Comparison of ENCODE assay signal across 7 mouse cellular contexts in the genomic region with DNA sequence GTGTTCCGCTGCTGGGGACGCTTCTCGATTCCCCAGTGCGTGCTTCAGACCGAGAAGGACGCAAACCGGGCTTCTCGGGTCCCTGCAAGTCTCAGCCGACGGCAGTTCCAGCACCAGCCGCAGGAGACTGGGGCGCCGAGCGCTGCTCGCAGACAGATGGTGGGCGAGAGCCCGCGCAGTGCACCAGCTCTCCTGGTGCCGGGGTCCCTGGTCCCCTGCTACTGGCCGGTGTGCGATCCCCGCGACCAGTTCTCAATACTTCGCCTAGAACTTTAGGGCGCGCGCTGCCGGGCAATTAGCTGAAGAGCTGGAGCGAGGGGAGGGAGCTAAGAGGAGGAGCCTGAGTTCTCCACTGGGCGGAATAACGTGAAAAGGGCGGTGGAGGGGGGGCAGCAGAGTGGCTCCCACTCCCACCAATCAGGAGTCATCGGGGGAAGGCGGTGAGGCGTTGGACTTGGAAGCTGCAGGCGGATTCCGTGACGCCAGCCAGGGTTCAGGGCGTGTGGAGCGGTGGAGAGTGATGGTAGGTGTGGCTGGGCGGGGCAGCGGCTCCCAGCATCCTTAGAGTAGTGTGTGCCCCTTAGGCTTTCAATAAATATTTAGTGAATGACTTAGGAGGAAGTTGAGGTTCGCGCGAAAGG. TPM values are rescaled to one million over a fixed set of nuclear protein-coding genes. Genes with fewer than 3 reads are reported as not detected.
DNase-seq lines count a peak whose midpoint lies in the region; ATAC-seq and TF ChIP-seq lines count a peak whose summit lies in the region.

A gene (minus strand): TSS at position 373 of the 641 bp plus-strand sequence.

- no peaks in the 10 kb centered on the region for H3K27me3 ChIP-seq in embryonic facial prominence, embryonic 13.5 days
- H3K27me3 ChIP-seq in kidney, adult 2 months (replicated peaks; ENCODE audit: control insufficient read depth, insufficient read depth, low read length), result no peaks in the 10 kb centered on the region
- peaks cover 14% of the 10 kb centered on the region for H3K27me3 ChIP-seq in limb, embryonic 12.5 days
- H3K27me3 ChIP-seq in midbrain, embryonic 15.5 days (replicated peaks), result 0 out of 2 replicates have a peak, but pooled peaks cover 5% of the 10 kb centered on the region
- peaks cover 7% of the 10 kb centered on the region for H3K27me3 ChIP-seq in spleen, adult 2 months (ENCODE audit: control insufficient read depth, insufficient read depth, low read length)

- TF ChIP-seq POLR2A in kidney, adult 2 months (IDR thresholded peaks at IDR 0.05; ENCODE audit: low read depth, low read length), result peak; percentile 48
- TF ChIP-seq POLR2A in spleen, adult 2 months (IDR thresholded peaks at IDR 0.05; ENCODE audit: low read depth, low read length), result no peak

- H3K4me3 ChIP-seq in embryonic facial prominence, embryonic 13.5 days, result peak within 1 kb of the TSS; percentile 67
- H3K4me3 ChIP-seq in kidney, adult 2 months (ENCODE audit: insufficient read depth, low read depth, low read length), result peak within 1 kb of the TSS; percentile 73
- H3K4me3 ChIP-seq in limb, embryonic 12.5 days (replicated peaks), result peak within 1 kb of the TSS; percentile 73
- H3K4me3 ChIP-seq in midbrain, embryonic 15.5 days, result peak within 1 kb of the TSS; percentile 63
- peak within 1 kb of the TSS; percentile 59 for H3K4me3 ChIP-seq in spleen, adult 2 months (ENCODE audit: extremely low read depth, insufficient read depth, insufficient read length)

- H3K4me1 ChIP-seq in embryonic facial prominence, embryonic 13.5 days, result peaks cover 30% of the 10 kb centered on the region
- peaks cover 37% of the 10 kb centered on the region; the same call in 1 of the 2 replicates for H3K4me1 ChIP-seq in kidney, adult 2 months (ENCODE audit: control insufficient read depth, insufficient read depth, low read length)
- peaks cover 40% of the 10 kb centered on the region for H3K4me1 ChIP-seq in limb, embryonic 12.5 days (replicated peaks)
- peaks cover 18% of the 10 kb centered on the region for H3K4me1 ChIP-seq in midbrain, embryonic 15.5 days
- H3K4me1 ChIP-seq in spleen, adult 2 months (ENCODE audit: control insufficient read depth, insufficient read depth, insufficient read length), result peaks cover 10% of the 10 kb centered on the region; the same call in 1 of the 2 replicates

- WGBS in embryonic facial prominence, embryonic 13.5 days, result under 1% methylated on average over 45 of the region's 45 CpGs
- under 1% methylated on average over 45 of the region's 45 CpGs for WGBS in kidney, adult 2 months
- WGBS in limb, embryonic 12.5 days, result under 1% methylated on average over 45 of the region's 45 CpGs
- WGBS in midbrain, embryonic 15.5 days, result under 1% methylated on average over 45 of the region's 45 CpGs
- under 1% methylated on average over 45 of the region's 45 CpGs for WGBS in spleen, adult 2 months

- peak within 1 kb of the TSS; percentile 87 for H3K27ac ChIP-seq in embryonic facial prominence, embryonic 13.5 days
- peak within 1 kb of the TSS; percentile 84 for H3K27ac ChIP-seq in kidney, adult 2 months (ENCODE audit: insufficient read depth, low read depth, low read length)
- peak within 1 kb of the TSS; percentile 76 for H3K27ac ChIP-seq in limb, embryonic 12.5 days
- peak within 1 kb of the TSS; percentile 55 for H3K27ac ChIP-seq in midbrain, embryonic 15.5 days
- H3K27ac ChIP-seq in spleen, adult 2 months (ENCODE audit: insufficient read depth, low read length), result peak within 1 kb of the TSS; percentile 48; the same call in 1 of the 2 replicates

- no peaks in the 10 kb centered on the region for H3K36me3 ChIP-seq in embryonic facial prominence, embryonic 13.5 days
- H3K36me3 ChIP-seq in kidney, adult 2 months (ENCODE audit: control insufficient read depth, insufficient read depth, low read length), result no peaks in the 10 kb centered on the region
- H3K36me3 ChIP-seq in limb, embryonic 12.5 days, result no peaks in the 10 kb centered on the region
- no peaks in the 10 kb centered on the region for H3K36me3 ChIP-seq in midbrain, embryonic 15.5 days (replicated peaks)
- no peaks in the 10 kb centered on the region for H3K36me3 ChIP-seq in spleen, adult 2 months (ENCODE audit: control insufficient read depth, insufficient read depth, low read length)

- TF ChIP-seq CTCF in kidney, adult 2 months (conservative IDR thresholded peaks at IDR 0.05; ENCODE audit: insufficient read depth, insufficient read length, low read depth, low read length), result peak; percentile 18; the same call in 1 of the 2 replicates
- 0 out of 2 replicates have a peak, but pooled peaks have one; percentile 4 for TF ChIP-seq CTCF in spleen, adult 2 months (IDR thresholded peaks at IDR 0.05; ENCODE audit: extremely low read depth, insufficient read depth, insufficient read length, insufficient replicate concordance)

- peak within 1 kb of the TSS; percentile 96 for H3K4me2 ChIP-seq in embryonic facial prominence, embryonic 13.5 days
- H3K4me2 ChIP-seq in limb, embryonic 12.5 days, result peak within 1 kb of the TSS; percentile 95
- peak within 1 kb of the TSS; percentile 81 for H3K4me2 ChIP-seq in midbrain, embryonic 15.5 days

- peak; percentile 93 for ATAC-seq in embryonic facial prominence, embryonic 13.5 days (ENCODE audit: insufficient number of reproducible peaks, insufficient read depth, low FRiP score, low TSS enrichment, low read depth)
- peak; percentile 98 for ATAC-seq in limb, embryonic 12.5 days (ENCODE audit: insufficient number of reproducible peaks, insufficient read depth, low FRiP score, low TSS enrichment, low read depth)
- peak; percentile 94 for ATAC-seq in midbrain, embryonic 15.5 days (replicated peaks)

- peak; percentile 87 for DNase-seq in adrenal gland, postnatal 25 days
- peak; percentile 91 to 95 for DNase-seq in heart, adult 18-20 months
- DNase-seq in kidney, adult 2 months, result peak; percentile 98
- peak in 1 of 2 experiments; percentile 24 for DNase-seq in spleen, adult 2 months (ENCODE audit: low read depth in 1 of 2, low spot score in 2 of 2)

- peak within 1 kb of the TSS; percentile 80 for H3K9ac ChIP-seq in embryonic facial prominence, embryonic 13.5 days
- peak within 1 kb of the TSS; percentile 66 for H3K9ac ChIP-seq in limb, embryonic 12.5 days (replicated peaks)
- H3K9ac ChIP-seq in midbrain, embryonic 15.5 days, result peak within 1 kb of the TSS; percentile 58

- H3K9me3 ChIP-seq in embryonic facial prominence, embryonic 13.5 days, result no peaks in the 10 kb centered on the region
- no peaks in the 10 kb centered on the region for H3K9me3 ChIP-seq in limb, embryonic 12.5 days
- no peaks in the 10 kb centered on the region for H3K9me3 ChIP-seq in midbrain, embryonic 15.5 days

RNA-seq across cellular contexts. Expression of the gene that starts here (rescaled TPM):
- total RNA-seq in adrenal gland, postnatal 25 days (2021), result 58.9 and 64.9 TPM in 2 replicates
- polyA plus RNA-seq in embryonic facial prominence, embryonic 13.5 days (2015; fragmentation: Nextera tagmentation; extraction: Ambion mirVana), result 13.9 and 15.1 TPM in 2 replicates
- total RNA-seq in heart, adult 18-20 months (2021), result 10 to 100 TPM; 23.9 to 25.5 TPM
- 33.0 and 36.1 TPM in 2 replicates for polyA plus RNA-seq in kidney, adult 2 months (2012; rRNA removed)
- polyA plus RNA-seq in limb, embryonic 12.5 days (2016; fragmentation: Nextera tagmentation; extraction: Ambion mirVana), result 18.2 and 18.5 TPM in 2 replicates
- polyA plus RNA-seq in midbrain, embryonic 15.5 days (2015; fragmentation: Nextera tagmentation; extraction: Ambion mirVana), result 5.6 and 6.2 TPM in 2 replicates
- 2.8 and 3.3 TPM in 2 replicates for polyA plus RNA-seq in spleen, adult 2 months (2012; rRNA removed)
